Comparison of ENCODE assay signal across 13 mouse cellular contexts in the genomic region with DNA sequence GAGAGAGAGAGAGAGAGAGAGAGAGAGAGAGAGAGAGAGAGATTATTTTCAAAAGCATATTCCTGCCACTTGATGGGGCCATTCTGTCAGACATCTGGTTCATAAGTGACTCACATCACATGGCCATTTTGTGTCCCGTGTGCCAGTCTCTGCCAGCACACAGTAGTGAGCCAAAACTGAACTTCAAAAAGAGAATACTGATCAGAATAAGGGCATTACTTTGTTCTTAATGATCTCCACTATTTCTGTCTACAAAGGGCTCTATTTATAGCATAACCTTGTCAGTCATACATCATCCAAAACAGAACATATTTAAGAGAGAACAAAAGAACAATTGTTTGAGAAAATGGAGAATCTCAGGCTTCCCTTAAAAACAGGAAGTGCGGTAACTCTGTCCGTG. TPM values are rescaled to one million over a fixed set of nuclear protein-coding genes. Genes with fewer than 3 reads are reported as not detected.
DNase-seq lines count a peak whose midpoint lies in the region; ATAC-seq and TF ChIP-seq lines count a peak whose summit lies in the region.
"Had no signal": no experiment of that assay in that cellular context is flagged by ENCODE, and none has a peak within 500 bp of the region (broad histone marks: within the 10 kb centered on the region; RNA-seq: fewer than 3 reads in every experiment).

No protein-coding gene starts in this region.

- no peaks in the 10 kb centered on the region for H3K9me3 ChIP-seq in kidney, postnatal 0 days (replicated peaks; ENCODE audit: low read length)
- H3K9me3 ChIP-seq in intestine, embryonic 15.5 days = no peaks in the 10 kb centered on the region
- H3K9me3 ChIP-seq: liver, embryonic 15.5 days; megakaryocyte, embryonic 14.5 days had no signal

- no peaks in the 10 kb centered on the region for H3K4me1 ChIP-seq in kidney, postnatal 0 days (replicated peaks; ENCODE audit: insufficient read depth, low read length)
- no peaks in the 10 kb centered on the region for H3K4me1 ChIP-seq in intestine, embryonic 15.5 days (replicated peaks)
- H3K4me1 ChIP-seq: liver, embryonic 15.5 days had no signal

- ATAC-seq in kidney, postnatal 0 days (replicated peaks; ENCODE audit: low FRiP score, low read depth) = no peak
- no peak for ATAC-seq in intestine, embryonic 15.5 days

- no peak overlapping the region for H3K4me3 ChIP-seq in kidney, postnatal 0 days (replicated peaks; ENCODE audit: low read depth, low read length)
- H3K4me3 ChIP-seq in intestine, embryonic 15.5 days (replicated peaks) = no peak overlapping the region
- H3K4me3 ChIP-seq: liver, embryonic 15.5 days; megakaryocyte, embryonic 14.5 days had no signal

- TF ChIP-seq CTCF in kidney, postnatal 0 days (IDR thresholded peaks at IDR 0.05; ENCODE audit: low read depth) = 0 out of 2 replicates have a peak, but pooled peaks have one; percentile 22

- H3K27ac ChIP-seq in kidney, postnatal 0 days = no peak overlapping the region
- H3K27ac ChIP-seq in intestine, embryonic 15.5 days = no peak overlapping the region
- H3K27ac ChIP-seq: liver, embryonic 15.5 days had no signal

- no peak for DNase-seq in kidney, postnatal 0 days (ENCODE audit: low spot score)
- DNase-seq in kidney, adult 9 months = no peak
- DNase-seq in thymus, postnatal 4 days = peak; percentile 32
- no peak for DNase-seq in thymus, adult 18-20 months
- DNase-seq in T-cell, adult 2 months (ENCODE audit: low spot score) = peak; percentile 19
- DNase-seq in urinary bladder, postnatal 10 days (ENCODE audit: low spot score) = no peak
- DNase-seq: cerebellum, adult 8-10 months; heart, postnatal 4 days; kidney, postnatal 36 days; left cerebral cortex, postnatal 4 days had no signal

- H3K9ac ChIP-seq in kidney, postnatal 0 days (ENCODE audit: low read depth, low read length) = no peak overlapping the region
- H3K9ac ChIP-seq in intestine, embryonic 15.5 days = no peak overlapping the region
- H3K9ac ChIP-seq: liver, embryonic 15.5 days had no signal

- 57% methylated on average over 3 of the region's 3 CpGs for WGBS in kidney, postnatal 0 days
- WGBS in intestine, embryonic 15.5 days = 60% methylated on average over 3 of the region's 3 CpGs

- no peak overlapping the region for H3K4me2 ChIP-seq in kidney, postnatal 0 days (ENCODE audit: low read length)
- no peak overlapping the region for H3K4me2 ChIP-seq in intestine, embryonic 15.5 days (replicated peaks)
- H3K4me2 ChIP-seq: liver, embryonic 15.5 days had no signal

- no peaks in the 10 kb centered on the region for H3K36me3 ChIP-seq in kidney, postnatal 0 days (ENCODE audit: insufficient read depth, low read length)
- H3K36me3 ChIP-seq in intestine, embryonic 15.5 days = no peaks in the 10 kb centered on the region
- H3K36me3 ChIP-seq: liver, embryonic 15.5 days had no signal

- H3K27me3 ChIP-seq in kidney, postnatal 0 days (ENCODE audit: insufficient read depth, low read length) = no peaks in the 10 kb centered on the region
- no peaks in the 10 kb centered on the region for H3K27me3 ChIP-seq in intestine, embryonic 15.5 days (replicated peaks)
- H3K27me3 ChIP-seq: liver, embryonic 15.5 days had no signal

RNA-seq across cellular contexts. Expression of a gene that starts 28.2 kb away (rescaled TPM):
- 340 and 344 TPM in 2 replicates for polyA plus RNA-seq in kidney, postnatal 0 days (2015; fragmentation: Nextera tagmentation; extraction: Ambion mirVana)
- polyA plus RNA-seq in intestine, embryonic 15.5 days (2015; fragmentation: Nextera tagmentation; extraction: Ambion mirVana) = 387 and 427 TPM in 2 replicates

RNA-seq across cellular contexts. Expression of a gene that starts 32.6 kb away (rescaled TPM):
- polyA plus RNA-seq in kidney, postnatal 0 days (2015; fragmentation: Nextera tagmentation; extraction: Ambion mirVana) = 0.20 TPM in 2 replicates
- polyA plus RNA-seq in intestine, embryonic 15.5 days (2015; fragmentation: Nextera tagmentation; extraction: Ambion mirVana) = 0.10 and 0.11 TPM in 2 replicates
- polyA plus RNA-seq: liver, embryonic 15.5 days had no signal

Comparison
In these comparisons a context has a peak if more than half of its experiments do, and no peak if none do; other contexts are left out.
1. DNase-seq: peak in thymus, postnatal 4 days (single experiment) and T-cell, adult 2 months (single experiment); none in kidney, postnatal 0 days (single experiment), kidney, adult 9 months (single experiment), thymus, adult 18-20 months (0 of 2) and urinary bladder, postnatal 10 days (single experiment).